Mouse (Mus musculus) embryonic facial prominence, embryonic 14.5 days (tissue): ENCODE measurements around the gene Esrra. TPM values are rescaled to one million over a fixed set of nuclear protein-coding genes. Genes with fewer than 3 reads are reported as not detected.
A peak's percentile ranks its signal among the peaks of the same experiment; 100 is the strongest.

Experiments used
- ATAC-seq: fragments of 200-750 bp; cut with Nextera tagmentation; 2 replicates; pipeline ENCODE4 v1.8.0; 2017; ENCODE audit warnings: low read depth, moderate number of reproducible peaks, moderate TSS enrichment
- DNase-seq: peaks from one replicate; pipeline ENCODE4 v3.0.0-alpha.2; 2015; ENCODE audit warnings: low spot score
- H3K27ac ChIP-seq: fragments of 300-500 bp; sonication (generic); replicated peaks from 2 replicates; pipeline ENCODE4 v1.5.1; 2014; ENCODE audit warnings: low read depth, mild to moderate bottlenecking, low read length, moderate library complexity
- H3K27me3 ChIP-seq: fragments of 300-500 bp; sonication (generic); replicated peaks from 2 replicates; pipeline ENCODE4 v1.6.1; 2014; ENCODE audit warnings: low read length; ENCODE audit not compliant: control insufficient read depth, insufficient read depth
- H3K36me3 ChIP-seq: fragments of 300-500 bp; sonication (generic); 2 replicates; pipeline ENCODE4 v1.6.1; 2014; ENCODE audit warnings: low read length, mixed read lengths; ENCODE audit not compliant: control insufficient read depth, insufficient read depth
- H3K4me1 ChIP-seq: fragments of 300-500 bp; sonication (generic); 2 replicates; pipeline ENCODE4 v1.6.1; 2014; ENCODE audit warnings: antibody characterized with exemption, low read length; ENCODE audit not compliant: control insufficient read depth, insufficient read depth
- H3K4me2 ChIP-seq: fragments of 300-500 bp; sonication (generic); 2 replicates; pipeline ENCODE4 v1.6.1; 2014; ENCODE audit warnings: low read depth, mild to moderate bottlenecking, low read length, moderate library complexity, mixed read lengths
- H3K4me3 ChIP-seq: fragments of 300-500 bp; sonication (generic); 2 replicates; pipeline ENCODE4 v1.5.1; 2014; ENCODE audit warnings: low read depth, mild to moderate bottlenecking, low read length
- H3K9ac ChIP-seq: fragments of 300-500 bp; sonication (generic); 2 replicates; pipeline ENCODE4 v1.6.1; 2014; ENCODE audit warnings: low read depth, mild to moderate bottlenecking, low read length, moderate library complexity, mixed read lengths
- H3K9me3 ChIP-seq: fragments of 300-500 bp; sonication (generic); 2 replicates; pipeline ENCODE4 v1.6.1; 2016; ENCODE audit warnings: low read length; ENCODE audit not compliant: control insufficient read depth
- WGBS: fragments of 180-500 bp; shearing (Covaris S2); extraction: QIAGEN DNeasy Blood & Tissue Kit; methylation state at CpG from one replicate; pipeline ENCODE4 v1.1.7; 2014; 5-methylcytosine and 5-hydroxymethylcytosine counted together
- polyA plus RNA-seq: library from polyadenylated mRNA; unstranded; fragments of >200 nt; fragmentation: Nextera tagmentation; extraction: Ambion mirVana; gene quantifications from 2 replicates; pipeline ENCODE4 v1.2.1, GENCODE M21; 2014

Esrra gene
- polyA plus RNA-seq, 1 experiment from 2014 or later = 4.8 TPM

DNA sequence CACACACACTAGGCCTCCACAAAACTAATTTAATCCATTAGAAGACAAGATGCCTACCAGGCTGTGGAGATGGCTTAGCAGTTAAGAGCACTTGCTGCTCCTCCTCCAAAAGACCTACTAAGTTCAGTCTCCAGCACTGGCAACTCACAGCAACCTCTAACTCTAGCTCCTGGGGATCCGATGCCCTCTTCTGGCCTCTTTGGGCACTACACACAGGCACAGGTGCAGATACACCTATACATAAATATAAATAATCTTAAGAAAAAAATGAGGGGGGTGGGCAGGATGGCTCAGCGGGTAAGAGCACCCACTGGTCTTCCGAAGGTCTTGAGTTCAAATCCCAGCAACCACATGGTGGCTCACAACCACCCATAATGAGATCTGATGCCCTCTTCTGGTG is 14.7 kb upstream of the Esrra start:
- H3K27ac ChIP-seq = no peak overlapping the region
- no peak overlapping the region for H3K4me2 ChIP-seq
- no peaks in the 10 kb centered on the region for H3K9me3 ChIP-seq
- no peak overlapping the region for H3K4me3 ChIP-seq
- no peak for DNase-seq
- whole genome bisulfite sequencing = 18% methylated on average over 3 of the region's 3 CpGs
- ATAC-seq = no peak
- H3K9ac ChIP-seq = no peak overlapping the region
- H3K36me3 ChIP-seq = no peaks in the 10 kb centered on the region
- peaks cover 51% of the 10 kb centered on the region for H3K27me3 ChIP-seq
- peaks cover 18% of the 10 kb centered on the region; the same call in 1 of the 2 replicates for H3K4me1 ChIP-seq

GRCm38 (mm10) chr19:6934195-6934977 is 12.8 kb upstream of the Esrra start, which contains the start of gene Kcnk4:
TSS of gene Kcnk4 (minus strand) at chr19:6934515.
- Histone ChIP-seq H3K4me2 (peak within 1 kb of the TSS; percentile 61), H3K9me3 (no peaks in the 10 kb centered on the region), H3K4me1 (peaks cover 6% of the 10 kb centered on the region; the same call in 1 of the 2 replicates), H3K4me3 (peak within 1 kb of the TSS; percentile 37), H3K27ac (no peak within 1 kb of the TSS), H3K9ac (peak within 1 kb of the TSS; percentile 52), H3K36me3 (no peaks in the 10 kb centered on the region), H3K27me3 (peaks cover 64% of the 10 kb centered on the region)
- WGBS = 11% methylated on average over 17 of the region's 23 CpGs
- no peak for DNase-seq
- no peak for ATAC-seq

DNA sequence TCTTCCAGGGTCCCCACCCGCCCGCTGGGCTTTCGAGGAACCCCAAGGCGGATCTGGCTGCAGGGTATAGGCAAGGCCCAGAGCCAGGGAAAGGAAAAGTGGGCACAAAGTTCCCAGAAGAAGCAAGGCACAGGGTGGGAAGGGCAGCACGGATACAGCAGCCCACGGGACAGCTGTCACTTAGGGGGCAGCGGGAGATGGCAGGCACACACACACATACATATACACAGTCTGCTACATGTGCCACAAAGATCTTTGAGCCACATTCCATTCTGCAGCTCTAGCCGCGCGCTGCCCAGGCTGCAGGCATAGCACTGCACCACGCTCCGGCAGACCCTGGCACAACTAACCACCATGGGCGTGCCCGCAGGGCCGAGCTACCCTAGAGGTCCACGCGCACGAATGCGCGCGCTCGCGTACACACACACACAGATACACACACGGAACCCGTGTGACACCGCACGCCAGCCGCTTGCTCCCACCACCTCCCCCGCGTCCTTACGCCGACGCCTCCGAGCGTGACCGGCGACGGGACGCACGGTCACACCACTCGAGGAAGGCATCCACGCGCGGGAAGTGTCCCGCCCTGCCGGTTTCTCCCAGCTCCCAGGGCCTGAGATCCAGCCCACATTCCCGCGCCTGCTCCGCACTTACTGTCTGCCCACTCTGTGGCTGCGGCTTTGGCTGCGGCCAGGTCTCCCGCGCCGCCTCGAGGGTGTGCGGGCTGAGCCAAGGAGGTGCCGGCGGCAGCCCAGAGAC is 12.0 kb upstream of the Esrra start:
- Histone ChIP-seq H3K36me3 (no peaks in the 10 kb centered on the region), H3K4me1 (peaks cover 6% of the 10 kb centered on the region; the same call in 1 of the 2 replicates), H3K9me3 (no peaks in the 10 kb centered on the region), H3K4me2 (peak overlapping the region; percentile 61), H3K4me3 (peak overlapping the region; percentile 37), H3K9ac (peak overlapping the region; percentile 52), H3K27me3 (peaks cover 72% of the 10 kb centered on the region), H3K27ac (no peak overlapping the region)
- DNase-seq = peak; percentile 39
- peak; percentile 70 for ATAC-seq
- WGBS = 4% methylated on average over 39 of the region's 58 CpGs

- H3K9me3 ChIP-seq = no peaks in the 10 kb centered on the region
- ATAC-seq = no peak
- H3K9ac ChIP-seq = no peak overlapping the region
- no peak overlapping the region for H3K27ac ChIP-seq
- 24% methylated on average over 4 of the region's 4 CpGs for WGBS
- no peaks in the 10 kb centered on the region for H3K36me3 ChIP-seq
- peak overlapping the region; percentile 37 for H3K4me3 ChIP-seq
- H3K4me2 ChIP-seq = peak overlapping the region; percentile 61
- no peak for DNase-seq
- H3K27me3 ChIP-seq = peaks cover 76% of the 10 kb centered on the region
- H3K4me1 ChIP-seq = peaks cover 6% of the 10 kb centered on the region; the same call in 1 of the 2 replicates
These were observed 11.5 kb upstream of the Esrra start for GRCm38 (mm10) chr19:6933102-6933435.

- 64% methylated on average over 1 of the region's 1 CpGs for WGBS
- H3K9me3 ChIP-seq = no peaks in the 10 kb centered on the region
- H3K4me3 ChIP-seq = no peak overlapping the region
These were observed 10.4 kb upstream of the Esrra start for GRCm38 (mm10) chr19:6932018-6932417.

GRCm38 (mm10) chr19:6931002-6931401 is 9.4 kb upstream of the Esrra start:
- 0% methylated on average over 1 of the region's 2 CpGs for WGBS

More at GRCm38 (mm10) chr19:6932018-6932417, 10.4 kb upstream of the Esrra start:
- H3K4me2 ChIP-seq = no peak overlapping the region
- H3K4me1 ChIP-seq = peaks cover 6% of the 10 kb centered on the region; the same call in 1 of the 2 replicates
- no peak for ATAC-seq
- DNase-seq = no peak
- H3K36me3 ChIP-seq = no peaks in the 10 kb centered on the region
- no peak overlapping the region for H3K9ac ChIP-seq
- no peak overlapping the region for H3K27ac ChIP-seq
- H3K27me3 ChIP-seq = peaks cover 87% of the 10 kb centered on the region

DNA sequence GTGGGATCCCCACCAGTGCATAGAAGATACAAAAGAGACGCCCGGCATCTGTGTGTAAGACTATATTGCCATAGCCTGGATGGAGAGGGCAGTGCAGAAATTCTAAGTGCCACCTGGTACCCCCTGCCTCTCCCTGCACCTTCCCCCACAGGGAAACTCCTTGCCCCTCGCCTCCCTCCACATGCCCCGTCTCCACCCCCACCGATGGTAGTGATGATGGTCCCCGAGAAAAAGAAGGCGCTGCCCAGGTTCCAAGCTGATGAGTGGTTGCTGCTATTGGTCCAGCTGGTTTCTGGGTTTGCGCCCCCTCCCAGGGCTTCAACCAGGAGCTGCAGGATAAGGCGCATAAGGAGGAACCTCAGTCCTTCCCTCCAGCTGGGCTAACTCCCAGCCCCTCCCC is 6.5 kb upstream of the Esrra start:
- H3K27ac ChIP-seq = no peak overlapping the region
- 17% methylated on average over 7 of the region's 9 CpGs for WGBS
- H3K4me2 ChIP-seq = peak overlapping the region; percentile 47; the same call in 1 of the 2 replicates
- no peaks in the 10 kb centered on the region for H3K9me3 ChIP-seq
- peaks cover 2% of the 10 kb centered on the region; the same call in 1 of the 2 replicates for H3K4me1 ChIP-seq
- H3K4me3 ChIP-seq = peak overlapping the region; percentile 24; the same call in 1 of the 2 replicates
- H3K27me3 ChIP-seq = peaks cover 93% of the 10 kb centered on the region
- DNase-seq = no peak
- no peak overlapping the region for H3K9ac ChIP-seq
- no peak for ATAC-seq
- H3K36me3 ChIP-seq = no peaks in the 10 kb centered on the region

More at GRCm38 (mm10) chr19:6931002-6931401, 9.4 kb upstream of the Esrra start:
- no peak overlapping the region for H3K27ac ChIP-seq
- H3K9me3 ChIP-seq = no peaks in the 10 kb centered on the region
- H3K27me3 ChIP-seq = peaks cover 93% of the 10 kb centered on the region
- H3K4me1 ChIP-seq = peaks cover 6% of the 10 kb centered on the region; the same call in 1 of the 2 replicates
- DNase-seq = no peak
- H3K4me2 ChIP-seq = no peak overlapping the region
- no peak for ATAC-seq
- H3K36me3 ChIP-seq = no peaks in the 10 kb centered on the region
- H3K4me3 ChIP-seq = no peak overlapping the region
- H3K9ac ChIP-seq = no peak overlapping the region

GRCm38 (mm10) chr19:6926559-6927255 is 5.1 kb upstream of the Esrra start:
- ATAC-seq = no peak
- H3K4me3 ChIP-seq = peak overlapping the region; percentile 24
- 8% methylated on average over 26 of the region's 26 CpGs for WGBS
- peak; percentile 59 for DNase-seq
- no peaks in the 10 kb centered on the region for H3K36me3 ChIP-seq
- peak overlapping the region; percentile 41 for H3K9ac ChIP-seq
- peaks cover 83% of the 10 kb centered on the region for H3K27me3 ChIP-seq
- H3K9me3 ChIP-seq = no peaks in the 10 kb centered on the region
- peaks cover 2% of the 10 kb centered on the region; the same call in 1 of the 2 replicates for H3K4me1 ChIP-seq
- H3K27ac ChIP-seq = peak overlapping the region; percentile 21; the same call in 1 of the 2 replicates
- H3K4me2 ChIP-seq = peak overlapping the region; percentile 47
